Mouse (Mus musculus) C2C12 (cell line): ENCODE measurements around the gene Slc44a4.

ENCODE experiments used
- CEBPB ChIP-seq: IDR thresholded peaks from one replicate; pipeline ENCODE4 v1.6.1; 2011; ENCODE audit warnings: low read depth, mild to moderate bottlenecking, control low read depth, moderate library complexity
- CTCF ChIP-seq: IDR thresholded peaks from one replicate; pipeline ENCODE4 v1.5.1; 2011; ENCODE audit not compliant: control insufficient read depth, insufficient read depth, insufficient read length
- FOSL1 ChIP-seq: IDR thresholded peaks from one replicate; pipeline ENCODE4 v1.8.0; 2011; ENCODE audit warnings: mild to moderate bottlenecking, low read length; ENCODE audit not compliant: poor library complexity, insufficient read depth, severe bottlenecking
- MAX ChIP-seq: IDR thresholded peaks from one replicate; pipeline ENCODE4 v1.6.1; 2011; ENCODE audit warnings: mild to moderate bottlenecking, control low read depth
- MYOD1 ChIP-seq: IDR thresholded peaks from one replicate; pipeline ENCODE4 v1.6.1; 2011; ENCODE audit warnings: low read depth; ENCODE audit not compliant: control insufficient read depth, insufficient read length
- MYOG ChIP-seq: IDR thresholded peaks from one replicate; pipeline ENCODE4 v1.6.1; 2011; ENCODE audit not compliant: control insufficient read depth, insufficient read length; ENCODE audit errors: extremely low read depth
- USF1 ChIP-seq: IDR thresholded peaks from one replicate; pipeline ENCODE4 v1.6.1; 2011; ENCODE audit warnings: low read depth, mild to moderate bottlenecking, control low read depth, moderate library complexity

DNA sequence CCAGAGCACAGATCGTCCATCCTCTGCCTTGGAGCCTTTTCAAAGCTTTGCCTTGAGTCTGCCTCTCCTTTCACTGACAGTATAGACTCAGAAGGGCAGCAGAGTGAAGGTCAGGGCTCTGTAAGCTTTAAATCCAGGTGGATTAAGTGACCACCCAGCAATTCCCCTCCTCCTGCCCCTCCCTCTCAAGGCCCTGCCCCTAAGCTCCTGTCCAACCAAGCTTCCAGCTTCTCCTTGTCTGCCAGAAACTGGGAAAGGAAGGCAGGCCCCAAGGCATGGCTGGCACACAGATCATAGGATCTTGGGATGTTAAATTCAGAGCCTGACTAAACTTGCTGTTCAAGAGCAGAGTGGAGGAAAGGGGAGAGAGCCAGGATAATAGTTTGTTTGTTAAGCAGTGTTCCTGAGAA is 50.4 kb downstream of the Slc44a4 start:
- TF ChIP-seq CTCF (no peak), MAX (no peak), FOSL1 (no peak), MYOG (no peak), CEBPB (no peak), USF1 (no peak), MYOD1 (no peak)
